Mouse (Mus musculus) spleen, postnatal 14 days (tissue): ENCODE measurements around the gene Aldh3b3.

Source experiments
- DNase-seq, 2 experiments: peaks; one replicate each; pipeline ENCODE4 v3.0.0; 2021 to 2022; ENCODE audit warnings: low spot score in 2 of 2

The Aldh3b3 gene

DNA sequence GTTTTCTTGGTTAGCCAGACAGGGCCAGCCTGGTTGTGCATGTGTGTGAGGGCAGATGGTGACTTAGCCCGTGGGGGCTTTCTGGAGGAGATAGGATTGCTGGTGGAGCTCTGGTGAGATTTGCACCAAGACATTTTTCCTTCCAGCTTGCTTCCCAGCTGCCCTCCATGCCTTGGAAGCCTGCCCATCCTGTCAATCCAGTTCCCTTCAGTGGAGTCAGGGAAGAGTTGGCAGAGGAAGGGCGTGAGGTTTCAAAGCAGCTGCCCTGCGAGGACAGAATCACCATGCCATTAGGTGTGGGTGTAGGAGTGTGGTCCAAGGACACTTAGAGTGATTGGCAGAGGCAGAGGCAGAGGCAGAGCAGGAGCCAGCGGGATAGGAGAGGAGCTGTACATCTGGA lies at the start of gene Aldh3b3:
Gene Aldh3b3 (plus strand): TSS at position 176 of the 400 bp plus-strand sequence.
- DNase-seq, result no peak

DNA sequence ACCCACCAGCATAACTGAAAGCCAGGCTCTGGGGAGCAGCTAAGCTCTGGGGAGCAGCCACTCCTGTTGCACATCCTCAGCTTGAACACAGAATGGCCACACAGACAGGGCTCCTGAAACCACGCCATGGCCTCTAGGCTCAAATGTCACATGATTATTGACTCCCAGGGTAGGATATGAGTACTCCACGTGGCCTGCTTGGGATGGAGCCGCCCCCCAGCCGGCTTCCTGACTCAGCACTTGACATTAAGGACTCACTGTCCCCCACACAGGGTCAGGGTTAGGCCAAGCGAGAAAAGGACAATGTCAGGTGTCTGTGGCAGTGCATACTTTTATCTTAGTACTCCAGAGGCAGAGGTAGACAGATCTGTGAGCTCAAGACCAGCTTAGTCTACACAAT lies 48.2 kb upstream of the Aldh3b3 start:
- DNase-seq, result no peak

DNA sequence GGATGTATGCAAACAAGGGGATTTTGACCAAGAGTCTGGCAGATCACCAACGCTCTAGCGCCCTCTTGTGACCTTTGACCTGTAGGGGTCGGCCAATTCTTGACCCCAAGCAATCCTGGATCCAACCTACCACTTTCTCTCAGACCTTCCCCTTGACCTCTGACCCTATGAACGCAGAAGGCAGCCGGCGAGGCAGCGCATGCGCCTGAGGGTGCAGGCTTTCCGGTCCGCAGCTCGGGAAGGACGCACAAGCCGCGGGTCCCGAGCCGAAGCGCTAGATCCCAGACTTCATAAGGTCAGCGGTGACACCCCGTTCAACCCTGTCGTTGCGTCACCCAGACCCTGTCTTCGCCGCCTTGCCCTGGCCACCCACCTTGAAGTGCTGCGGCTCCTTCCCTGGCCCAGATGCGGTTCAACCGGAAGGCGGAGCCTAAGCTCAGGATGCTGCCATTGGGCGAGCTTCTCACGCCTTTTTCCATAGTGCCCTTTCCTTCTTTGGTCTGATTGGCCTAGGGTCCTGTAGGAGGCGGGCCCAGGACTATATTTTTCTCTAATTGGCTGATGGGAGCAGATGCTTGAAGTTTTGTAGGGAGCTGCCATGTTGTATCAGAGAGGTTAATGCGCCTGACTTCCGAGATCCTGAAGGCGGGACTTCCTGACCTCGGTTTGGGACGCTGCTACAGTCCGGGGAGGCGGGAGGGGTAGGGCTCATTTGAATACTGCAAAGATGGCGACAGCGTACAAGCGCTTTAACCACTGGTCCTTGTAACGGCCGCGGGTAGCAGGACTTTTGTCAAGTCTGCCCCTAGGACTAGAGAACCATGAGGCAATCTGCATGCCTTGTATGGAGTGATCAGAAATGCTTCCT lies 45.9 kb upstream of the Aldh3b3 start, which contains the start of gene Ndufs8:
Gene Ndufs8 (minus strand): TSS at position 438 of the 868 bp plus-strand sequence.
- DNase-seq, result peak; percentile 71 to 81

DNA sequence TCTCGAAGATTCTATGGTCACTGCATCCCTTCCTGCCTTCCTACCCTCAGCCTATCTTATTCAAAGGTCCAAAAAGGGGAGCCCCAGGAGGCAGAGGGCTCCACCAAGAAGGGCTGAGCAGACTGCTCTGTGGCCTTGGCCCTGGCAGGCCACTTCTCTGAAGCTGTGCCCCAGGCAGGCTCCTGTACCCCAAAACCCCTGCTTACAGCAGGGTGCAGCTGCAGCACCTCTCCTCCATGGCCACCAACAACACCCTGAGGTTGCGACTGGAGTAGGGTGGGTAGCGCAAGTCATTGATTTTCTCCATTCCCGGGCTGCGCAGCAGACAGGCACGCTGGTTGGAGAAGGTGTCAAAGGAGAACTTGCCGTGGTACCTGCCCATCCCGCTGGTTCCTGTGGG lies 44.8 kb upstream of the Aldh3b3 start:
- no peak for DNase-seq

DNA sequence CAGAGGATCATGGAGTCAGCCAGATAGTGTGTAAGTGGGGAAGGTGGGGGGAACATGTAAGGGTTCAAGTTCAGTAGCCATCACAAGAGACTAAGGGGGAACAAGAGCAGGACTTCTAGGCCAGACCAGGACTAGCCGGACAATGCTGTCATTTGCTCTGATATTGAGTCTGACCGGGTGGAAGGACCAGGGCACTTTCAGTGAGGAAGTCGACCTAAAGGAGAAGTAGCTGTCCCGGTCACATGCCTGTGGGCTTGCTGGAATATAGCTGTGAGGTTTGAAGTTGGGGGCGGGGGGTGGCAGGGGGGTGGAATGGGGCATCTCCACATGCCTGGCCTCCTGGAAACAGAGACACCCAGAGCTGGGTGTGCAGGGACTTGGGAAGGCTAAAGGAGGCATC lies 43.9 kb upstream of the Aldh3b3 start:
- DNase-seq, result no peak

DNA sequence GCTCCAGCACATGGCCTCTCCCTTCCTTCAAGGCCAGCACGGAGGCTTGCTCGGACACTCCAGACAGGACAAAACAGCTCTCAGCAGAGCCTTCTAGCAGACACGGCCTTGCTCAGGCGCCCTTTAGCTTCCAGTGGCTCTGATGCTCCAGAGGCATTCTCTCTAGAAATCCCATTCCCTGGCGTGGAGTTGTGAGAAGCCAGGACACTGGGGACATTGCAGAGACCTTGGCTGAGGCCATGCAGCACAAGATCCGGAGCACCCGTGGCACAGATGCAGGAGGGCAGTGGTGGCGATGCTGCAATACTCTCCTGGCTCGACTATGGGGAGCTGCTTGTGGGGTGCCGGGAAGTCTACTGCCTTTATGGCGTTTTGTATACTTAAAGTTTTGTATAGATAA lies 41.7 kb upstream of the Aldh3b3 start:
- DNase-seq, result no peak

DNA sequence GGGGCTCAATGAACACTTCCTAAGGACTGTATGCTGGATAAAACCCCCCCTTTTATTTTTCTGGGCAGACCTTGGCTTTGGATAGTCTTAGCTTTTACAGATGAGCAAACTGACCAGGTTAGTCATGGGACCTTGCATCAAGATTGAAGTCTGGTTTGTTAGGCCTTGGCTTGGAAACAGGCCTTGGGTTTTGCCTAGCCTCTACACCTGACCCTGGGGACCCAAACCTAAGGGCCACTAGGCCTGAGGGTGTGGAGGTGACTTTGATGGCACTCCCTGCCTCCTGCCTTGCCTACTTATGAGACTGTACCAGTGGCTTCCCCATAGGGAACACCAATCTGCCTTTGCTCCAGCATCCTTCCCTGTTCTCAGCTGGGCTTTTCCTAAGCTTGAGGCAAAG lies 38.5 kb upstream of the Aldh3b3 start:
- no peak for DNase-seq

DNA sequence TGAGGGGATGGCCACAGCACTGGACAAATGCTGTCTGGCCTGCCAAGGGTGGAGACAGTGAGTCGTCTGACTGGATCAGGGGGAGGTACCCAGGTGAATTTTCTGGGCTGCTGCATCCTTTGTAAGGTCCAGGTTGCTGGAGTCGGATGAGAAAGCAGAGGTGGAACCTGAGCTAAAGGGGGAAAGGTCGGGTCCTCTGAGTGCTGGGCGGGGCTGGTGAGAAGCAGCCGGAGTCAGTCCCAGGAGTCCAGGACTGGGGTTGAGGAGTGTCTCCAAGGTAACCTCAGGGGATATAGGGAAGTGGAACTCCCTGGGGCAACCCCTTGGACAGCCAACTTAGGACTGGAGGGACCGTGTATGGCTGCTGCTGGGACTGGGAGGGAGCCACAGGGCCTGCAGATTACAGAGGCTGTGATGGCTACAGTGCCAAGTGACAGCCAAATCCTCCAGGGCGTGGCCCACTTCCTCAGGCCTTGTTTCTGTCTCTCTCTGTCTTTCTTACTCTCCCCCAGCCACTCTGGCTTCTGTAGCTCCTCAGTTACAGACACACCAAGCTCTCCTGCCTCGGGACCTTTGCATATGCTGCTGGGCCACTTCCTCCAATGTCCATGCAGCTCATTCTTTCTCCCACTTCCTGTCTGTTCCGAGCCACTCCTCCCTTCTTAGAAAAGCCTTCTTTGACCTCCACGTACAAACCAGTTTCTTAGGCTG lies 35.6 kb upstream of the Aldh3b3 start:
- DNase-seq, result no peak

DNA sequence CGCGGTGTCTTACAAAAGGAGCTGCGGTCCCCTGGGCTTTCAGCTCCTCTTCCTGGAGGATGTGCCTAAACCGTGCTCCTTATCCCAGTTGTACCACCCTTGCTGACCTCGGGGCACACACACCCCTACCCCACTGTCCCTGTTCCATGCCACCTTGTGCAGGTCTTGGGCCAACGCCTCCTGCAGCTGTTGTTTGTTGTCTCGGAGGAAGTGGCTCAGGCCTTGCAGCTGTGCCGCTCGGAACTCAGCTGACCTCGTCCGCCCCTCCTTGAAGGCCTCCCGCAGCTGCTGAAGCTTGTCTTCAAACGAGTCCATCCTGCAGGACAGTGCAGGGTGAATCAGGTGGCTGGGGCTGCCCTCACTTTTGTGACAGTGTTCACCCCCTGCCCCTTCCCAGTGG lies 34.9 kb upstream of the Aldh3b3 start:
- DNase-seq, result peak in 1 of 2 experiments; percentile 55

DNA sequence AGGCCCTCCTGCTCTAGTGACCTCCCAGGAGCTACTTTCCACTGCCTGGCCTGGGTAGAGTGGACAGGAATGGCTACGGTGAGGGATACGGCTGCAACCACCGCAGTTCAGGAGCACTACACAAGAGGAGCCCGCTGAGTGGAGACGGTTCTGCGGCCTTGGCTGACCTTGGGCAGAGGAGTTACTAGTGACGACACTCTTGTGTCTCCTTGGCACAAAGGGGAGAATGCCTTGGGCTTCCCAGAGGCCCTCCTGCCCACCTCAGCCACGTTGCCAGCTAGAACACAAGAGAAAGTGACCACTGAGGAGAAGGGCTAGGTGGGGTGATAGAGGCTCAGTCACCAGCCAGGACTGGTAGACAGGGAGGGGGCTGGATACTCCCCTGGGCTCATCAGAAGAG lies 34.3 kb upstream of the Aldh3b3 start:
- no peak for DNase-seq

DNA sequence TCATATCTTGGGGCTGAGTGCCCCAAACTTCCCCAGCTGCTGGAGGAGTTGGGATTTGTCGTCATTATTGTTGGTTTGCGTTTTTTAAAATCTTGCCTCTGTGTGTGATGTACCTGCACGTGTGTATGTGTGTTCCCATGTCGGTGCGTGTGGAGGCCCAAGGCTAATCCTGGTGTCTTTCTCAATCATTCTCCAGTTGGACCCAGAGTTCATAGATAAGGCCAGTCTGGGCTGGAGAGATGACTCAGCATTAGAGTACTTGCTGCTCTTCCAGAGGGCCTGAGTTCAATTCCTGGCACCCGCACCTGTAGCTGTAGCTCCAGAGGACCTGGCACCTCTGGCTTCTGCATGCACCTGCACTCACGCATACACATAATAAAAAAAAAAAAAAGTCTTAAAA lies 33.6 kb upstream of the Aldh3b3 start:
- DNase-seq, result no peak

DNA sequence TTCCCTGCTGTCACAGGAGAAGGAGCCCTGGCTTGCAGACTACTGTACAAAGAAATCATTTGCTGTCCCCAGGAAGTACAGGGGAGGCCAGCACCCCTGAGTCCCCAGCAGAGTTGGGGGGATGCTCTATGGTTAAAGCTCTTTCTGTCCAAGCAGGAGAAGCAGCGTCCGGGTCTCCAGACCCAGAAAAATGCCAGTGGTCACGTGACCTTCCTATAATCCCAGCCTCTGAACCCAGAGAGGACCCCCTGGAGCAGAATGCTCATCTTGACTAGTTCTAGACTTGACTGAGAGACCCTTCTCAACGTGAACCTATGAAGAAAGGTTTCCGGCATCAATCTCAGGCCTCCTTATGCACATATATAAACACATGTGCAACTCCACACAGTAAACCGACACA lies 32.6 kb upstream of the Aldh3b3 start:
- no peak for DNase-seq

DNA sequence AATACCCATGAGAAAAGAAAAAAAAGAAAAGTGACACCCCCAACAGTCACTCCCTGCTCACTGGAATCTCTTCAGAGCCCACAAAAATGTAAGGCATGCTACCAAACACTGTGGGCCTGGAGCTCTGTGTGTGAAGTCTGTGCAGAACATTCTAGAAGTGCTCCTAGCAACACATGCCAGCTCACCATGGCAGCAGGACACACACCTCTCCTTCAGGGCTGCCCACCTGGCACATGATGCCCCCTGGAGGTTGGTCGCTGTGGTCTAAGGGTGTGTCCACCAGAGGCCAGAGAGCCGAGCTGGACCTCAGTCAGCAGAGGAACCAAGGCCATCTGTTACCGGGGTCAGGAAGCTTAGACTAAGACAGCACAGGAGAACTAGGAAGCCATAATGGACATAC lies 32.2 kb upstream of the Aldh3b3 start:
- no peak for DNase-seq

DNA sequence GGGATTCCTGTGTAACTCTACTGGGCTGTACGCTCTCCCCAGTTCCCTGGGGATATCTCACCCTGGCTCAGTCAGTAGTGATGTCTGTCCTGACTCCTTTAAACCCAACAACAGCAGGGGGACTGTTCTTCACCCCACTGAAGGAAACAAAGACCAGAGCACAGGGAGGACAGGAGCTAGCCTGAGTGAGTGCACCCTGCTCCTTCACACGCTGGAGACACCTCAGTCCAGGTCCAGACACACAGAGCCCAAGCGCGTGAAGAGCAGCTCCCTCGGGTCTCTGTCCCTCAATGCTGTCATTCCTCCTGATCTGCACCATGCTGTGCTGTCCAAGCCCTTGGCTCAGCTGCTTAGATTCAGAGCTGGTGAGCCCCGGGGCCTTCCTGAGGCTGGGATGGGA lies 31.8 kb upstream of the Aldh3b3 start:
- no peak for DNase-seq

DNA sequence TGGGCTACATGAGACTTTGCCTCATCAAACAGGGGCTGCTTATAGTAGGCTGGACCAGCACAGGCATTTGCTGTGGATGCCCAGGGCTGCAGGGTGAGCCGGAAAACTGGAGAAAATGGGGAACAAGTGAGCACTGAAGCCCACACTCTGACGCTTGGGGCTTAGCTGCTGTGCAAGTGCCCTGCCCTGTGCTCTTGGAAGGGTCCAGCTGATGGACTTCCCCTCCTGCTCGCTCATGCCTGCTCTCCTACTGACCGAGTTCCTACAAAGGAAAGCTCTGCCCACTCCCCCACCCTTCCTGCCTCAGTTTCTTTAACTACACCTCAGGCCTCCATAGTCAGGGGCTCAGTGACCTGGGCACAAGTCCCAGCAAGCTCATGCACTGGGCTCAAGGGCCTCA lies 30.5 kb upstream of the Aldh3b3 start:
- no peak for DNase-seq

DNA sequence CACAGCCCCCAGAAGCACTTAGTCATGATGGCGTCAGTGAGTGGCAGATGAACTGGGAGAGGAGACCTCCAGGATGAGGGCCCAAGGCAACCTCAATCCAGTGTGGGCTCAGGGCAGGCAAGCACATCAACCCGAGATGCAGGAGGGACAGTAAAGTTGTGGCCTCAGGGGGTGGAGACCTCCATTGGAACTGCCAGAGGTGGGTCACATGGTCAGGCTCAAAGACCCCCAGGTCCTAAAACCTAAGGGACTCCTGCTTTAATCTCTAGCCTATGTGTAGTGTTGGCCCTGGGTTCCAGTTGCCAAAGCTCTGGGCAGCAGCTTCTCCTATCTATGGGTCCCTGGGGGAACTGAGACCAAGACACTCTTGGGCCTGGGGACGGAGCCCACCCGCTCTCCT lies 29.7 kb upstream of the Aldh3b3 start:
- DNase-seq, result no peak

DNA sequence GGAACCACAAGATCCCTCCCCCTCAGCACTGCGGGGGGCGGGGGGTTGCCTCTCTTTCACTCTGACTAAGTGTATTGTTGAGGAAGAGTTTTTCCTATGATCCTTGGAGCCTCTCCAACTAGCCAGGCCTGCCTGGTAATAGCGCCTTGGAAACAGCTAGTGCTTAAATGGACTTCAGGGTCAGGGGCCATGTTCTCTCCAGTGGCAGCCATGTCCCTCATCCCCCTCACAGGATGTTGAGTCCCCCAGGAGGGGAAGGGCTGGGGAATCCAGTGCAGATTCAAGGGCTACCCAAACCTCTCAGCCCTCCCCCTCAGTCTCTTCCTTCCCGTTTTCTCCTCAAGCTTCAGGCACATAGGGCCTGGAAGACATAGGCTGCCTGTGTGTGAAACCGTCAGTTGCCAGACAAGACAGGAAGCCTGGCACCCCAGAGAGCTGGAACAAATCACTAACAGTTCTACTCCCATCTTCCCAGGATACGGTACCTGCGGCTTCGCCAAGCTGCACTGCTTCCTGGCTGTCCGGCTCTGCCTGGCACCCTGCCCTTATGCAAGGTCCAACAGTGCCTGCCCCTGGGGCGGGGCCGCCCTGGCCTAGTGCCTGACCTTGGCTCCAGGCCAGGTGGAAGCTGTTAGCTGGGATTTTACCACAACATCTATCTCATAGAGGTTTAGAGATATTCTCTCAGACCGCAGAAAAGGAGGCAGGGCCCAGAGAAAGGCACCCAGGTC lies 29.1 kb upstream of the Aldh3b3 start, which contains the start of gene Aldh3b1:
Gene Aldh3b1 (minus strand): TSS at position 598 of the 731 bp plus-strand sequence.
- DNase-seq, result no peak

DNA sequence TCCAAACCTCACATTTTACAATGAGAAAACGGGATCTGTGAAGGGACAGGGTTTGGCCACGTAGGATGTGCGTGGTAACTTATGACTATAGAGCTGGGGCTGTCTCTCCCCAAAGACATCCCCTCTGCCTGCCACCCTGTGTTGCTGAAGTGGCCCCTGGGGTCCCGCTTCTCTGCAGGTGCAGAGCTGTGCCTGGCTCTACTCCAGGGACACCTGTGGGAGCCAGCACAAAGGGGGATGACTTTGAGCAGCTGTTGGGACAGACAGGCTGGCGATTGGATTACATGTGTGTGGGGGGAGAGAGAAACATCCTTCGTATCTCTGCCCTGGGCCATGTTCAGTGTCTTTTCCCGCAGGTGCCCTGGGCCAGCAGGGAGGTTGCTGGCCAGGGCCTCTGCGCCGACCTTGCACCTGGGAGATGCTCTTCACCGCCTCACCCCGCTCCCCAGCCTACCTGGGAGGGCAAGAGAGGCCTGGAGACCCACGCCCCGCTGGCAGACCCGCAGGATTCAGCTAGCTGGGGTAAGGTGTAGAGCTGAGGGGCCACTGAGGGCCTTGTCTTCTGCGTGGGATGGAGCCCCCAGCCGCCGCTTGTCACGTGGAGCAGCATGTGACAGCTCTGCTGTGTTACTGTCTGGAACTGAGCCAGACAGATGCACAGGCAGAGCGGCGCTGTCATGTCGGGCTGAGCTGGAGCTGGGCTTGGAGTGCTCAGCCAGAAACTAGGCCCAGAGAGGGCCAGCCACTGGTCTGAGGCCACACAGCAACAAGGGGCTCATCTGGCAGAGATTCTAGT lies 28.0 kb upstream of the Aldh3b3 start:
- no peak for DNase-seq

DNA sequence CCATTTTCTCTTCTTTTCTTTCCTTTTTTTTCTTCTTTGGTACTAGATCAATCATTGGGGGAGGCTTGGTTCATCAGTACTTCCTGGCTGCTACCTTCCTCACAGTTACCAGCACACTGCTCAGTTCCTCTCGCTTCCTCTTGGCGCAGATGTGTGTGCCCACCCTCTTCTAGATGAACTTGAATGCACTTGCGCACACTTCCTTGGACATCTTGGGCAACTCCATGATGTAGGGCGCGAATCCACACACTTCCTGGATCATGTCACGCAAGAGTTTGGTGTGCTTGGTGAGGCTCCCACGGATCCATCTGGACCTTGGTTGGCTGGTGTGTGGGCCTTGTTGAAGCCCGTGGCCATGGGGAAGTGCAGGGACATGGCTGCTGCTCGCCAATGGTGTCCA lies 26.7 kb upstream of the Aldh3b3 start:
- DNase-seq, result no peak

DNA sequence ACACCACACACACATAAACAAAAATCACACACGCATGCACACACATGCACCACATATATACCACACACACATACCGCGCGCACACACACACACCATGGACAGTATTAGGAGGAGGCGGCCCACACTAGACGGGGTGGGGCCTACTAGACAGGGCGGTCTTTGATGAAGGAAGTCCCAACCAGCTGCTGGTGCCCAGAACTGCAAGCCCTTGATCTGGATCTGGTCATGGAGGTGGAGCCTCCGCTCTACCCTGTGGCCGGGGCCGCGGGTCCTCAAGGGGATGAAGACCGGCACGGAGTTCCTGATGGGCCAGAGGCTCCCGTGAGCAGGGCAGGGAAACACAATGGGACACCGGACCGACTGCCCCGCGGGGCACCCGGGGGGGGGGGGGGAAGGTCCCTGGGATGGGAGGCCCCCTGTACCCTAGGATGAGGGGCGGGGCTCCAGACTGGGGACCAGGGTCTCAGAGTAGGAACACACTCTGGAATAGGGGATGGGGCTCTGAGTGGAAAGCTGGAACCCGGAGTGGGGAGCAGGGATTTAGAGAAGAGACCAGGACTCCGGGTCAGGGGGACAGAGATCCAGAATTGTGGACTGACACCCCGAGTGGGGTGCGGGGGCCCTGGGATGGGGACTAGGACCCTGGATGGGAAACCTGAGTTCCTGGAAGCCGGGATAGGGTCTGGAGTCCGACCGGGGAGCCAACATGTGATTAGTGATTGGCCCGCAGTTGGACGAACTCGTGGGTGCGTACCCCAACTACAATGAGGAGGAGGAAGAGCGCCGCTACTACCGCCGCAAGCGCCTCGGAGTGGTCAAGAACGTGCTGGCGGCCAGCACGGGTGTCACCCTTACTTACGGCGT lies 23.2 kb upstream of the Aldh3b3 start, which contains the start of gene Unc93b1:
Gene Unc93b1 (plus strand): TSS at position 155 of the 864 bp plus-strand sequence.
- DNase-seq, result peak; percentile 59 to 62
